Mouse (Mus musculus): ENCODE data around the gene Tcp1.

GRCm38 (mm10) chr17:12897674-12898073, 17.8 kb upstream of the Tcp1 start:
- TF ChIP-seq CTCF (IDR thresholded peaks at IDR 0.05; ENCODE audit: borderline replicate concordance, extremely low read depth, insufficient read depth, insufficient read length) (no peak), POLR2A (IDR thresholded peaks at IDR 0.05; ENCODE audit: borderline replicate concordance, extremely low read depth, insufficient read depth, insufficient read length, poor library complexity, severe bottlenecking) (no peak)

All from brain, embryonic 14.5 days (tissue).